Mouse (Mus musculus) stomach, embryonic 16.5 days (tissue): ENCODE data around the gene Tmprss15. TPM values are rescaled to one million over a fixed set of nuclear protein-coding genes. Genes with fewer than 3 reads are reported as not detected.

Experiments
- ATAC-seq: fragments of 200-750 bp; cut with Nextera tagmentation; 2 replicates; pipeline ENCODE4 v1.8.0; 2017; ENCODE audit warnings: moderate number of reproducible peaks, moderate TSS enrichment; ENCODE audit not compliant: insufficient read depth, low FRiP score
- H3K27ac ChIP-seq: fragments of 300-500 bp; sonication (generic); 2 replicates; pipeline ENCODE4 v1.5.1; 2014; ENCODE audit warnings: low read length
- H3K27me3 ChIP-seq: fragments of 300-500 bp; sonication (generic); 2 replicates; pipeline ENCODE4 v1.6.1; 2014; ENCODE audit warnings: low read length, control low read depth, mixed read lengths; ENCODE audit not compliant: control insufficient read depth, insufficient read depth
- H3K36me3 ChIP-seq: fragments of 300-500 bp; sonication (generic); 2 replicates; pipeline ENCODE4 v1.6.1; 2014; ENCODE audit warnings: low read length; ENCODE audit not compliant: control insufficient read depth, insufficient read depth
- H3K4me1 ChIP-seq: fragments of 300-500 bp; sonication (generic); 2 replicates; pipeline ENCODE4 v1.6.1; 2014; ENCODE audit warnings: low read length, control low read depth, mixed read lengths; ENCODE audit not compliant: control insufficient read depth, insufficient read depth
- H3K4me2 ChIP-seq: fragments of 300-500 bp; sonication (generic); 2 replicates; pipeline ENCODE4 v1.6.1; 2014; ENCODE audit warnings: low read depth, low read length, mixed read lengths
- H3K4me3 ChIP-seq: fragments of 300-500 bp; sonication (generic); replicated peaks from 2 replicates; pipeline ENCODE4 v1.5.1; 2014; ENCODE audit warnings: mild to moderate bottlenecking, low read length
- H3K9ac ChIP-seq: fragments of 300-500 bp; sonication (generic); 2 replicates; pipeline ENCODE4 v1.6.1; 2014; ENCODE audit warnings: low read length
- H3K9me3 ChIP-seq: fragments of 300-500 bp; sonication (generic); replicated peaks from 2 replicates; pipeline ENCODE4 v1.6.1; 2016; ENCODE audit warnings: low read length, control low read depth; ENCODE audit not compliant: control insufficient read depth
- WGBS: fragments of 180-500 bp; shearing (Covaris S2); extraction: QIAGEN DNeasy Blood & Tissue Kit; methylation state at CpG from one replicate; pipeline ENCODE4 v1.1.7; 2014; 5-methylcytosine and 5-hydroxymethylcytosine counted together
- polyA plus RNA-seq: library from polyadenylated mRNA; unstranded; fragments of >200 nt; fragmentation: Nextera tagmentation; extraction: Ambion mirVana; gene quantifications from 2 replicates; pipeline ENCODE4 v1.2.1, GENCODE M21; 2015

Tmprss15 gene
- polyA plus RNA-seq, 1 experiment from 2014 or later, result 0.05 TPM

DNA sequence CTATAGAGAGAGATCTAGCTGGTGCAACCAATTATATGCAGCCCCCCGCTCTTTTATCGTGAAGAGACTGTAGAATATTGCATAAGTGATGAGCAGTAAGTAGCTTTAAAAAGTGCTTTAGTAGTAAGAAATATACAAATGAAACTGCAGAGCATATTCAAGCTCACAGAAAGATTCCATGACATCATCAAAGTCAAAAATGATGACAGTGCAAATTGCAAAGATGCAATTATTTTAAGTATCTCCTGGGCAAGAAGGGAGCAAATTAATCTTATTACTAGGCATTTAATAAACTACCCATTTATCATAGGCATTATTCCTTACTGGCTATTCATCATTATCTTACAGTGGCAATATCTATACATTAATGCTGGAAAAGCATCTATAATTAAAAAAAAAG is 156.6 kb downstream of the Tmprss15 start:
- Histone ChIP-seq H3K27ac (no peak overlapping the region), H3K36me3 (no peaks in the 10 kb centered on the region), H3K4me2 (no peak overlapping the region), H3K9ac (no peak overlapping the region), H3K4me1 (0 out of 2 replicates have a peak, but pooled peaks cover 2% of the 10 kb centered on the region), H3K9me3 (no peaks in the 10 kb centered on the region), H3K27me3 (no peaks in the 10 kb centered on the region), H3K4me3 (no peak overlapping the region)
- no peak for ATAC-seq
- 89% methylated on average over 2 of the region's 2 CpGs for WGBS

DNA sequence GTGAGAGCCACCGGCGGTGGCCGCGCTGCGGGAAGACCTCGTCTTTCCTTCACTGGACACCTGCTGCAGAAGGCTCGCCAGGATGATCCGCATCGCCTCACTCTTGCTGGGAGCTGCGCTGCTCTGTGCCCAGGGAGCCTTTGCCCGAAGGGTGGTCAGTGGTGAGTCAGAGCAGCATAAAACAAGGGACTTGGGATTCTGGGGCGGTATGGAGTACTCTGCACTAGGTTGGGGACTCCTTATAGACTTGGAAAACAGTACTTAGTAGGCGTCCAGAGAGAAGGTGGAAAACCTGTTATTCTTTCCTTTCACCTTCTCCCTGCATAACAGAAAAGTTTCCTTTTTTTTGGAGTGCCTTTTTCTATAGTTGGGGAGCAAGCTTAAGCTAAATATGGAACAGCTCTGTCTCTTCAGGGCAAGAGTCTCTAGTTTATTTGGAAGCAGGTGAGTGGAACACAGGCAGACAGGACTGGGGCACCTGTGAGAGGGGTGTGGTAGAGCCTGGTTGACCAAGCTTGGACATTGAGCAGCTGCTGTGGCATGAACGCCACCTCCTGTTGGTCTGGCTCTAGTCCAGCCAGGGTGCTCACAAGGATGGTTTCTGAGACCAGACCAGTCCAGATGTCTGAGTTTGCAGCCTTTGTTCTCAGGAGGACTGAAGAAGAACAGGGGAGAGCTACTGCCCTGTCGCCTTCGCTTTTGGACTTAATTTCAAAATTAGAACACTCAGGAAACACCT is 159.4 kb downstream of the Tmprss15 start:
- Histone ChIP-seq H3K9me3 (no peaks in the 10 kb centered on the region), H3K4me3 (peak overlapping the region; percentile 55), H3K4me1 (0 out of 2 replicates have a peak, but pooled peaks cover 2% of the 10 kb centered on the region), H3K9ac (peak overlapping the region; percentile 67), H3K4me2 (peak overlapping the region; percentile 87), H3K36me3 (no peaks in the 10 kb centered on the region), H3K27me3 (no peaks in the 10 kb centered on the region), H3K27ac (no peak overlapping the region)
- 10% methylated on average over 16 of the region's 16 CpGs for WGBS
- ATAC-seq, result peak; percentile 47

DNA sequence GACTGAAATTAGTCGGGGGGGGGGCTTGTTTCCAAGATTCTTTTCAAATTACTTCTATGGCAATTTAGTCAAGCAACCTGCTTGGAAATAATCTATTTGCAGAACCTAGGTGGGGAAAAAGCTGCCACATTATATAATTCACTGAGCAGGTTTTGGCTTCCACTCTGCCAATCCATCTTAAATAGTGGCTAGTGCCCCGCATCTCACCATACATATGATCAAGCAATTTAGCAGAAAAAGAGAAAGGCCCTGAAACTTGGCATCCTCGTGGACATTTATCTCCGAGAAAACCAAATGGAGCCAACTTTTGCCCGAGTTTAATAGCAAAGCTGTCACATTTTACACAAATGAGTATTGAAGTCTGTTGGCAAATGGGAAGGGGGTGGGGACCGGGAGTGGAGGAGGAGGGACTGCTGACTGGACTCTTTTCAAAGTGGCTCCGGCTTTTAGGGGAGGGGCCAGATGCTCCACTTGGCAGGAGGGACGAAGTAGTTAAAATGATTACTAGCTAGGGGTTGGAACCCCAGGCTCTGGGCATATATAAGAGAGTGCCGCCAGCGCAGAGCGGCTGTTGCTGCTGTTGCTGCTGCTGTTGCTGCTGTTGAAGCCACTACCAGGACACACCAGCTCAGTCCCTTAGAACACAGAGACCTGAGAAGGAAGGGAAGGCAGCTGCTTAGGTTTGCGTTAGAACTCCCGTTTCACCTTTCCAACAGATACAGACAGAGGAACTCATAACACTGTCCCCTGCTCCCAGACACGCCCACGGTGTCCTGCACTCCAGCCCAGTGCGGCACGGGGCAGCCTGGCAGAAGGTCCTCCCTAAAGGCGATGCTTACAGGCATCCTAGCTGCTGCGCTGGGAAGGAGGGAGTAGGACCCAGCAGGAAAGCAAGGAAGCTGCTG is 160.3 kb downstream of the Tmprss15 start, which contains the start of gene Chodl:
Chodl (plus strand) TSS at position 567 of the 905 bp plus-strand sequence.
- 7% methylated on average over 19 of the region's 19 CpGs for WGBS
- peak; percentile 58 for ATAC-seq
- Histone ChIP-seq H3K4me1 (0 out of 2 replicates have a peak, but pooled peaks cover 2% of the 10 kb centered on the region), H3K27me3 (no peaks in the 10 kb centered on the region), H3K4me2 (peak within 1 kb of the TSS; percentile 87), H3K36me3 (no peaks in the 10 kb centered on the region), H3K9me3 (no peaks in the 10 kb centered on the region), H3K9ac (peak within 1 kb of the TSS; percentile 67), H3K27ac (no peak within 1 kb of the TSS), H3K4me3 (peak within 1 kb of the TSS; percentile 55)

DNA sequence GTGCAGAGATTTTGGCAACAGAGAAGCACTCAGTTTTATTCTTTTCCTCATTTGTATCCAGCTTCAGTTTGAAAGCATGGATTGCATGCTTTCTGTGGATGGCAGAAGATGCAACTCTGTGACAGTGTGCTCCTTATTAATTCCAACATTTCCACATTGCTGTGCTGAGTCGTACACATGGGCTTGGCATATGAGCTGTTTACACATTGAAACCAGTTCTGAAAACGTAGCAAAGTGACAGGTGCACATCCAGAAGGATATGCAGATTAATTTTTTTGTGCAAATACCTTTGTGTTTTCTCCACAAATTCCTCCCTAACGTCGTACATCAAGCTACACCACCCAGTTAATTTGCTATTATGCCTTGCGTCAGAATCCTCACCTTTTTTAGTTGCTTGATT is 168.3 kb downstream of the Tmprss15 start:
- 54% methylated on average over 5 of the region's 5 CpGs for WGBS
- H3K4me2 ChIP-seq, result no peak overlapping the region
- no peaks in the 10 kb centered on the region for H3K4me1 ChIP-seq
- H3K27ac ChIP-seq, result no peak overlapping the region
- no peaks in the 10 kb centered on the region for H3K9me3 ChIP-seq
- H3K9ac ChIP-seq, result no peak overlapping the region
- no peaks in the 10 kb centered on the region for H3K27me3 ChIP-seq
- no peaks in the 10 kb centered on the region for H3K36me3 ChIP-seq
- H3K4me3 ChIP-seq, result no peak overlapping the region
- ATAC-seq, result no peak

Other genes with a start within 250 kb of the Tmprss15 start
- 19.4 and 20.9 TPM in 2 replicates for gene Chodl, start 160.1 kb downstream of the Tmprss15 start, polyA plus RNA-seq